Mouse (Mus musculus) cerebellum, adult 2 months (tissue): ENCODE measurements at regions not wholly inside any gene's neighbourhood (a gene's known extent, or its start where the extent isn't known, plus 50 kb on each side); places are given as distances from the start of the nearest gene placed in this dataset.
A peak's percentile ranks its signal among the peaks of the same experiment; 100 is the strongest.

Experiments used
- DNase-seq, 2 experiments: peaks; one replicate each; pipeline ENCODE4 v3.0.0; 2021
- H3K27ac ChIP-seq: fragments of 200-500 bp; 2 replicates; pipeline ENCODE4 v1.5.1; 2012; ENCODE audit warnings: low read length, control low read depth, inconsistent platforms; ENCODE audit not compliant: insufficient read depth
- H3K27me3 ChIP-seq: fragments of 200-500 bp; 2 replicates; pipeline ENCODE4 v1.6.1; 2012; ENCODE audit warnings: inconsistent platforms, mild to moderate bottlenecking, low read length, moderate library complexity; ENCODE audit not compliant: control insufficient read depth, insufficient read depth
- H3K4me1 ChIP-seq: fragments of 200-500 bp; 2 replicates; pipeline ENCODE4 v1.6.1; 2011; ENCODE audit warnings: low read length; ENCODE audit not compliant: control insufficient read depth, insufficient read depth
- H3K4me3 ChIP-seq: fragments of 200-500 bp; replicated peaks from 2 replicates; pipeline ENCODE3; 2011; ENCODE audit warnings: mild to moderate bottlenecking, low read depth, low read length, control low read depth; ENCODE audit not compliant: insufficient read depth
- CTCF ChIP-seq: fragments of 200-500 bp; IDR thresholded peaks from 2 replicates; pipeline ENCODE4 v1.5.1; 2011; ENCODE audit warnings: low read depth, mild to moderate bottlenecking, control low read depth, low read length, moderate library complexity, borderline replicate concordance; ENCODE audit not compliant: insufficient read depth
- POLR2A ChIP-seq: fragments of 200-500 bp; IDR thresholded peaks from 2 replicates; pipeline ENCODE4 v1.6.1; 2011; ENCODE audit warnings: low read length, control low read depth, borderline replicate concordance; ENCODE audit not compliant: insufficient read depth
- WGBS: fragments of 180-500 bp; shearing (Covaris S2); methylation state at CpG from one replicate; pipeline ENCODE4 v1.1.7; 2018; 5-methylcytosine and 5-hydroxymethylcytosine counted together

GRCm38 (mm10) chr7:51749304-51750129 is 112.3 kb upstream of the Gas2 start:
- WGBS = 31% methylated on average over 14 of the region's 14 CpGs
- Histone ChIP-seq H3K4me1 (no peaks in the 10 kb centered on the region; the same call in 1 of the 2 replicates), H3K4me3 (no peak overlapping the region), H3K27ac (no peak overlapping the region), H3K27me3 (0 out of 2 replicates have a peak, but pooled peaks cover 1% of the 10 kb centered on the region)
- no peak for TF ChIP-seq POLR2A
- TF ChIP-seq CTCF = no peak
- DNase-seq = peak in 1 of 2 experiments; percentile 18

DNA sequence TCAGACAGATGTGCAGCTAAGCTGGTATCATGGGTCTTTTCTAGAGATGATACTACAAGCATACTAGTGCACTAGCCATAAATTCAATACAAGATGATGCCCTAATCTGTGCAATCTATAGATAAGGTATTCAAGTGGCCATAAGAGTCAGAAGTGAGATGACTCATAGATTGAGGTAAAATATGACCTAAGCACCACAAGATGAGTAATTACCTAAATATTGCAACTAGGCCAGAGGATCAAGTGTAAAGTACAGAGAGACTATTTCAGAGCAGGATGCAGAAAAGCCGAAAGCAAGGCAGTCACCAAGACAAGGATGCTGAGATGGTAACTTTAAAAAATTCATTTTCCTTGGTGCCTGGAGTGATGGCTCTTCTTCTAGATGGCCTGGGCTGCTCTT is 111.5 kb upstream of the Gas2 start:
- Histone ChIP-seq H3K27me3 (peaks cover 1% of the 10 kb centered on the region; the same call in 1 of the 2 replicates), H3K4me1 (no peaks in the 10 kb centered on the region; the same call in 1 of the 2 replicates), H3K27ac (no peak overlapping the region), H3K4me3 (no peak overlapping the region)
- 98% methylated on average over 1 of the region's 1 CpGs for WGBS
- no peak for DNase-seq
- TF ChIP-seq POLR2A = no peak
- TF ChIP-seq CTCF = no peak

DNA sequence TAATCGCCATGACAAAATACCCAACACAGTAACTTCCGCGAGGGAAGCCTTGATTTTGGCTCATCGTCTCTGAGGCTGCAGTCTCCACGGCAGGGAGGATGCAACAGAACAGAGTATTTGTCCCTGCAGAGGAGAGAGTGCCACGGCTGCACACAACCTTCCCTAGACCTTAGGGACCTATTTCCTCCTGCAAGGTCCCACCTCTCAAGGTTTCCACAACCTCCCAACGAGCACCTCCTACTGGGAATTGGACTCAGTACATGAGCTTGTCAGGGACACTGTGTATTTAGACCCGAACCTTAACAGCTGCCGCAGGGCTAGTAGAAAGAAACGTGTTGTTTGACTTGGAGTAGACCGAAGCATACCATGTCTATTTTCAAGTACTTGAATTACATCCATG is 108.8 kb upstream of the Gas2 start:
- no peak overlapping the region for H3K4me3 ChIP-seq

GRCm38 (mm10) chr7:51754208-51754888 is 107.5 kb upstream of the Gas2 start:
- Histone ChIP-seq H3K27me3 (no peaks in the 10 kb centered on the region; the same call in 1 of the 2 replicates), H3K27ac (no peak overlapping the region), H3K4me1 (no peaks in the 10 kb centered on the region; the same call in 1 of the 2 replicates), H3K4me3 (no peak overlapping the region)
- DNase-seq = no peak
- TF ChIP-seq CTCF = no peak
- no peak for TF ChIP-seq POLR2A
- 57% methylated on average over 13 of the region's 13 CpGs for WGBS

More for the DNA sequence above, 108.8 kb upstream of the Gas2 start:
- TF ChIP-seq POLR2A (no peak), CTCF (no peak)
- peaks cover 1% of the 10 kb centered on the region; the same call in 1 of the 2 replicates for H3K27me3 ChIP-seq
- no peak for DNase-seq
- WGBS = 73% methylated on average over 11 of the region's 11 CpGs
- H3K4me1 ChIP-seq = no peaks in the 10 kb centered on the region; the same call in 1 of the 2 replicates
- H3K27ac ChIP-seq = no peak overlapping the region

- Histone ChIP-seq H3K4me3 (no peak overlapping the region), H3K27me3 (no peaks in the 10 kb centered on the region; the same call in 1 of the 2 replicates), H3K27ac (no peak overlapping the region), H3K4me1 (no peaks in the 10 kb centered on the region)
- DNase-seq = no peak
- WGBS = 43% methylated on average over 3 of the region's 3 CpGs
- TF ChIP-seq CTCF (no peak), POLR2A (no peak)
Observed at GRCm38 (mm10) chr7:51756218-51756617, 105.6 kb upstream of the Gas2 start.

DNA sequence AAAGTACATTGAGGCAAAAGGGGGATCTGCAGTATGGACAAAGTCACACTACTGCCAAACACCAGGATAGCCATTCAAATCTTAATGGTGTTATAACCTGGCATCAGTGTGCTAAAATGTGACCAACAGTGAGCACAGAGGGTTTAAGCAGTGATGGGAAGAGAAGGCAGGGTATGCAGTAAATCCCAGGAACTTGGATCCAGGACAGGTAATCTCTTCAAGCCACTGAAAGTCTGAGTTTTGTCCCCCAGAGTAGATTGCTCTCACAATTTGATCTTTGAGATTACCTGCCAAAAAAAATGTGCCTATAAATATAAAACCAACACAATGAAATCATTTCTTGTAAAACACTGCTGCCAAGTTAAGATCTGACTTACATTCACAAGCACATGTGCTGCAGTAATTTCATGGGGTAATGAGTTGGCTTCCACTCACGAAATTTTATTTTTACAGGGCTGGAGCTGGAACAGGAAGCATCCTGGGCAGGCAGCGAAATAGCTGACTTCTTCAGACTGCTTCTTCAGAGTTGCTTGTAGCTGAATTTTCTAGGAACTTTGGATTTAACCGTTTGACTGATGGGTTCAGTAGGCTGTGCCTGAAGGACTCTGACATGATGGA is 102.2 kb upstream of the Gas2 start:
- no peaks in the 10 kb centered on the region; the same call in 1 of the 2 replicates for H3K27me3 ChIP-seq
- no peak for TF ChIP-seq CTCF
- TF ChIP-seq POLR2A = no peak
- no peak for DNase-seq
- H3K4me3 ChIP-seq = no peak overlapping the region
- 35% methylated on average over 3 of the region's 3 CpGs for WGBS
- H3K27ac ChIP-seq = no peak overlapping the region
- no peaks in the 10 kb centered on the region for H3K4me1 ChIP-seq

GRCm38 (mm10) chr7:51767066-51767465 is 94.7 kb upstream of the Gas2 start:
- Histone ChIP-seq H3K27me3 (no peaks in the 10 kb centered on the region), H3K4me3 (no peak overlapping the region), H3K4me1 (no peaks in the 10 kb centered on the region), H3K27ac (no peak overlapping the region)
- TF ChIP-seq POLR2A = no peak
- TF ChIP-seq CTCF = no peak
- DNase-seq = no peak
